Mouse (Mus musculus) lung, adult 2 months (tissue): ENCODE data around the gene Tmem150b.

ENCODE experiments used
- CTCF ChIP-seq: fragments of 200-500 bp; IDR thresholded peaks from 2 replicates; pipeline ENCODE4 v1.5.1; 2011; ENCODE audit warnings: mild to moderate bottlenecking, low read length, control low read depth; ENCODE audit not compliant: insufficient read depth
- POLR2A ChIP-seq: fragments of 200-500 bp; IDR thresholded peaks from 2 replicates; pipeline ENCODE4 v1.6.1; 2011; ENCODE audit warnings: low read depth, mild to moderate bottlenecking, control low read depth, low read length, borderline replicate concordance; ENCODE audit errors: extremely low read depth

DNA sequence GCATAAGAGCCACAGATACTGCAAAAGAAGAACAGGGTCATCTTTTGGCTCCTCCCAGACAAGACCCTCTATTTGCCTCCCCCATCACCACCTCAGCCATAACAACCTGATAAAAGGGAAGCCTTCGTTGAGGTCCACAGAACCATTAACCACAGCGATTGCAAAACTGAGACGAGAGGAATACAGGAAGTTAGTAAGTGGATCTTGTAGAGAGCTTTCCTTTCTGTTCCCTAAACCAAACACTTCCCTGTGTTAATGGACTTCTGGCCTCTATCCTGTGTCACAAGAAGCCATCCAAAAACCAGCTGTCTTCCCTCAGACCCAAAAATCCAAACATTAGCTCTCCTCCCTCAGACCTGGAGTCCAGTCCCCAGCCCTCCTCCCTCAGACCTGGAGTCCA is 690 bp downstream of the Tmem150b start:
- TF ChIP-seq CTCF: no peak
- TF ChIP-seq POLR2A: no peak
